Mouse (Mus musculus) spleen, postnatal 14 days (tissue): Measurements from ENCODE around the gene Phc2.

Source experiments
- DNase-seq, 2 experiments: peaks; one replicate each; pipeline ENCODE4 v3.0.0; 2021 to 2022; ENCODE audit warnings: low spot score in 2 of 2

Phc2 gene

DNA sequence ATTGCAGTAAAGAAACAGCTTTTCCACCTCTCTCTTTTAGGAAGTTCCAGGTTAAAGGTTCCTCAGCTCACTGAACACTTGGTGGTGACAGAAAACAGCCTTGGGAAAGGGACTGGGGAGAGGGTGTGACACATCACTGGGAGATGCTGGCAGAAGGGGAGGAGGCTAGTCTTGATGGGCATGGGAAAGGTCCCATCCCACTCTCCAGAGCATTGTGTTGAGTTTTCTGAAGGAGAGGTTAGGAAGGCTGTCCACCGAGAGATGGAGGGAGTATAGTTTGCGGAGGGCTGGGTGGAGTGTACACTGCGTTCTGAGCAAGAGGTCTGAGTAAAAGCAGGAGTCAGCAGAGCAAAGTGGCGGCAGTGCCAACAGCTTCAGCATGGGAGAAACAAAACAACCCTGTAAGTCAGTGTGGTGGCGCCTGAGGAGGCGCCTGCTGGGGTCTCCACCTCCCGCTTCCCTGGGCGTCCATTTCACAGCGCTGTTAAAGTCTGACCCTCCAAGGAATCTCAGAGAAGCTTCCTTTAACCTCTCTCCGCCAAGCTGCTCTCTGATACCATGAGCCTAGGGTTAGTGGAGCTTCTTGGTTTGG, 88.0 kb downstream of the Phc2 start:
- DNase-seq: no peak

GRCm38 (mm10) chr4:128743031-128743626, 88.6 kb downstream of the Phc2 start:
- no peak for DNase-seq

- DNase-seq: no peak
These were observed 90.7 kb downstream of the Phc2 start for GRCm38 (mm10) chr4:128745160-128745559.

DNA sequence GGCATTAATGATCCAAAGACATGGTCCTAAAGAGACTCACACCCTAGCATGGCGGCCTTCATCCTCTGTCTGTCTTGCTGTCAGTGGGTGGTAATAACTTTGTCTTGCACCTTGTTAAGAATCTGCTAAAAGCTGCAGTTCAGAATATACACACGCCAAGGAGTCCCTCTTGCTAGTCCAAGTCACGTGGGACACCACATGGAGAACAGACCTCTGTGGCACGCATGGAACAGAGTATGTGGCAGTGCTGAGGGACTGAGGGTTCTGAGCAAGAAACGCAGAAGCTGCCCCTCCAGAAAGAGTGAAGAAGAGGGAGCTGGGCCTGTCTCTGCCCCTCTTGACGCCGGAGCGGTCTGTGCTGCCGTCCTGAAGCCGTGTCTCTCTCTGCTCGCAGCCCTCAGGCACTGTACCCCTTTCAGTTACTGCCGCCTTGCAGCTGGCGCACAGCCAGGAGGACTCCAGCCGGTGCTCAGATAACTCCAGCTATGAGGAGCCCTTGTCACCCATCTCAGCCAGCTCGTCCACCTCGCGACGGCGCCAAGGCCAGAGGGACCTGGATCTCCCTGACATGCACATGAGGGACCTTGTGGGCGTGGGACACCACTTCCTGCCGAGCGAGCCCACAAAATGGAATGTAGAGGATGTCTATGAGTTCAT, 93.2 kb downstream of the Phc2 start:
- peak in 1 of 2 experiments; percentile 38 for DNase-seq

- DNase-seq: no peak
These were observed 93.8 kb downstream of the Phc2 start for GRCm38 (mm10) chr4:128748309-128748708.

DNA sequence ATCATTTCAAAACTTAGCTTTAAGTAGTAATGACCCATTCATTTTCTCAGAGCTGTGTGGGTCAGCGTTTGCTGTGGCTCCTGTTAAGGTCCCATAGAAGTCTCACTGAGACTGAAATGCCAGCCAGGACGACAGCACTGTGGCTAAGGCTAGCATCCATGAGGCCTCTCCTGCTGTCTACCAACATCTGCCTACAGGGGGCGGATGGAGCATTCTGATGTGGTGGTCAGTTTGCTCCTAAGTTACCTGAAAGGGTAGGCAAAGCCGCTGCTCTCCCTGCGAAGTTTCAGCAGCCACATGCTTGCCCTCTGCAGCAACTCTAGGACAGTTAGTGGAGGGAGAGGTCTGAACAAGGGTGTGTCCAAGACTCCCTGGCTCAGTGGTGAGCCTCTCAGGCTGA, 96.5 kb downstream of the Phc2 start:
- no peak for DNase-seq

DNA sequence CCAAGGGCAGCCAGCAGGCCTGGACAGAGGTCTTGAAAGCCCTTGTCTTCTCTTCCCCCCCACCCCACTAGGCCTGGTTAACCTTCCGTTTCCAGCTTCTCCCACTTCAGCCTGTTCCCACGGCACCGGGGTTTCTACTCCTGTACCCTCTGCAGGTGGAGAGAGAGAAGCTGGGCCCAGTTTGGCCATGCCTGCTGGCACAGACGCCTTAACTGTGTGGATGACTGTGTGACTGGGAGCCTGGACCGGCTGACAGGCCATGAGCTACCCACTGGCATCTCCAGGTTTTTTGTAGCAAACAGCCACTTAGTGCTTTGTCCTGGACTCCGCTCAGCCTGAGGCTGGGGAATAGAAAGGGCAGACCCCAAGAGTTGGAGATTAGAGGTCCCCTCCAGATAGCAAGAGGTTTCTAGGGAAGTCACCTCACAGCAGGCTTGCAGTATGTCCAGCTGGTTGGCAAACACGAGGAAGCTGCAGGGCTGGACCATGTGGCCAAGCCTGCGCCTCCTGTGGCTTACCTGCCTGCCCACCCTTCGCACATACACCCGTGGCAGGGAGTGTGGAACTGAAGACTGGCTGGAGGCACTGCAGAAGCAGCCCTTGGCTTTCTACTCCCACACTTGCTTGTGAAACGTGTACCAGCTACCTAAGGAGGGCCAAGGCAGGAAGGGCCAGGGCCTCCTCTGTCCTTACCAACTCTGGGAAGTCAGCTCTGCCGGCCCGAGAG, 97.7 kb downstream of the Phc2 start:
- DNase-seq: no peak

DNA sequence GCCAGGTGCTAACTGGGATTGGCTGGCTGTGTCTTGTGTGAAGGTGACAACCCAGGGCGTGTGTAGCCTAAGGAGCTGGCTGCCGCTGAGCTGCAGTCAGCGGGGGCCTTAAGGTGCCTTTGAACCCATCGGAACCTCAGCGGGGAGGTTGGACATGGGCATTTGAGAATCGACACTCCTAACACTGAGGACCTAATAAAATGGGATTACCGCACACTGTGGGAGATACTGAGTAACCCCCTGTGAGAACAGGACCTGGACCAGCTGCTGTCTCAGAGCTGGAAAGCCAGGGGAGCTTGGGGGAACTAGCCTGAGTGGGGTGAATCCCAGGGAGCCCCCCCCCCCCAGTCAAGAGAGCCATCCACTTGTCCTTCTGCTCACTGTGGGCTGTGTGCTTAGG, 99.1 kb downstream of the Phc2 start:
- DNase-seq: no peak

DNA sequence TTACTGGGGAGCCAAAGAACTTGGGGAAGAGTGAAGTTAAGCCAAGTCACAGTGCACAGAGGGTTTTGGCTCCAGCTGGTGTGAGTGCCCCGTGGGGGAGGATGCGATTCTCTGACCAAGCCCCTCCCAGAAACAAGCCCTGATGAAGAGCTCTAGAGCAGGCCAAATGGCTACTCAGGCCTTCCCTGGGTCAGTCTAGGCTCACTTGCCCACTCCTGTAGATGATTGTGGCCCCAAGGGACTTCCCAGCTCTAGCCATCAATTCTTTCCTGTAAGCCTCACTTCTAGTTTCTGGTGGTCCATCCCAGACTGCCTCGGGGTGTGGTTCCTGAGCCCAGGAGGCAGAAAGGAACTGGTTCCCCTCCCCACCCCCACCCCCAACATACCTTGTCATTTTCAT, 100.6 kb downstream of the Phc2 start, which contains the start of gene A3galt2:
Gene A3galt2 (plus strand): TSS at position 301 of the 400 bp plus-strand sequence.
- no peak for DNase-seq

DNA sequence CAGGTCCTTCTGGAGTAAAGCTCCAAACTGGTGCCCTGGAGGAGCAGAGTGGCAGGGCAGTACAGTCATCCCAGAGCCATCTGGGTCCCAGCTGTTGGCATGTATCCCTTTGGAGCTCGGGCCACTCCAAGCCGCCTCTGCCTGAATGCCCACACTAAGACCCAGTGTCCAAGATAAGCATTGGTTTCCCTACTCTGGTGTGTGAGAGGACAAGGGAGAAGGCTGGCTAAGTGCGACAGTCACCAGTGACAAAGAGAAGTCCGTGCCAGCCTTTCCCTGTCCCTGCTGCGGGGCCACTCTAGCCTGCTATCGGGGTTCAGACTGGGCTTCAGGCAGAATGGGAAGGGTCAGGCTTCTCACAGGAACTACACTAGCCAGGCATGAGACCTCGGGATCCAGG, 101.4 kb downstream of the Phc2 start:
- DNase-seq: no peak

DNA sequence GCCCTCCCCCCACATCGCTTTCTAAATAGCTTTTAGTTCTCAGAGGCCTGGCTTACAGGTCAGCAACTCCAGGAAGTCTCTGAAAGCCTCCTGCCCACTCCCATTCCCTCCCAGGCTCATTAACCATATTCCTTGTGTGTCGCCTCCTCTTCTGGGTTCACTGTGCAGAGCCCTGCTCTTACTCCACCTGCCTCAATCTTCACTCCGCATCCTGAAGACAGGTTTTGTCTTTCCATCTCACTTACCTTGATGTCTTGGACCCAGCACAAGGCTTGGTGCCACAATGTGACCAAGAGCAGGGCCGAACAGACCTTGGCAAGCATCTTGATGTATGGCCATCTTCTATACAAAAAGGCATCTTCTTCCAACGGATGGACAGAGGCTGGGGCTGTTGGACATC, 104.7 kb downstream of the Phc2 start:
- no peak for DNase-seq

DNA sequence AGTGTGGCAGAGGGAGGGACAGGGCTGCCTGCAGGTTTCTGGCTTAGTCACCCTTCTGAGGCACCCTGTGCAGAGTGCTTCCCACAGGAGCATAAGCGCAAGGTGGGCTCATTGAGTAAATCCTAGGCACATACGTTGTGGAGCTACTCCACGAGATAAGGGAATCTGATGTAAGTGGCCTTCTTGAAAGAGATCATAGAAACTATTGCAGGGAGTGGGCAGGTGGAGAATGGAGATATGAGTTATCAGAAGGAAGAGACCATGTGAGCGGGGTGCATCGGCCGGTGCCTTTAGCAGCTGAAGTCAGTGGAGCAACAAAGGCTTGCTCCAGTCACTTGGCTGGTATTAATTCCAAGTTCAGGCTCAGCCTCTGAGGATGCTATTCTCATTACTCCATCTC, 105.5 kb downstream of the Phc2 start:
- DNase-seq: no peak

DNA sequence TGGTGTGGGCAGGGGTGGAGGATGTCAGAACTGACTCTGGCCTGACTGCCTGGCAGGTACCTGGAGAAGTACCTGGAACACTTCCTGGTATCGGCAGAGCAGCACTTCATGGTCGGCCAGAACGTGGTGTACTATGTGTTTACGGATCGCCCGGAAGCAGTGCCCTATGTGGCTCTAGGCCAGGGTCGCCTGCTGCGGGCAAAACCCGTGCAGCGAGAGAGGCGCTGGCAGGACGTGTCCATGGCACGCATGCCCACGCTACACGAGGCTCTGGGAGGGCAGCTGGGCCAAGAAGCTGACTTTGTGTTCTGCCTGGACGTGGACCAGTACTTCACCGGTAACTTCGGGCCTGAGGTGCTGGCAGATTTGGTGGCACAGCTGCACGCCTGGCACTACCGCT, 112.4 kb downstream of the Phc2 start:
- no peak for DNase-seq

DNA sequence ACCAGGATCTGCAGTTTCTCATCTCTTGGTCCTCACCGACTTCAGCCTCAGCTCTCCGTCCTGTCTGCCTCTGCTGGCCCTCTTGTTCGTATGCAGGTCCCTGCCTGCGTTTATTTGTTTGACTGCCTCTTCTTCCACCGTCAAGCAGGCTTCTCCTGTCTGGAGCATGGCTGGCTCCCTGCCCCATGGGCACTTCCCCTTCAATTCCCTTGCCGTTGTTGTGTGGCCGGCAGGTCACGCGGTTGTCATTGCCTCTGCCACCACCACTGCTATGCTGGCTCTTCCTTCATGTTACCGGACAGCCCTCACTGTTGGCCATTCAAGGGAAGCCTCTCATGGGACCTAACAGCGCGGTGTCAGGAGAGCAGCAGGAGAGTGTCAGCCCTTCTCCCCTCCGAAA, 113.6 kb downstream of the Phc2 start:
- DNase-seq: no peak

DNA sequence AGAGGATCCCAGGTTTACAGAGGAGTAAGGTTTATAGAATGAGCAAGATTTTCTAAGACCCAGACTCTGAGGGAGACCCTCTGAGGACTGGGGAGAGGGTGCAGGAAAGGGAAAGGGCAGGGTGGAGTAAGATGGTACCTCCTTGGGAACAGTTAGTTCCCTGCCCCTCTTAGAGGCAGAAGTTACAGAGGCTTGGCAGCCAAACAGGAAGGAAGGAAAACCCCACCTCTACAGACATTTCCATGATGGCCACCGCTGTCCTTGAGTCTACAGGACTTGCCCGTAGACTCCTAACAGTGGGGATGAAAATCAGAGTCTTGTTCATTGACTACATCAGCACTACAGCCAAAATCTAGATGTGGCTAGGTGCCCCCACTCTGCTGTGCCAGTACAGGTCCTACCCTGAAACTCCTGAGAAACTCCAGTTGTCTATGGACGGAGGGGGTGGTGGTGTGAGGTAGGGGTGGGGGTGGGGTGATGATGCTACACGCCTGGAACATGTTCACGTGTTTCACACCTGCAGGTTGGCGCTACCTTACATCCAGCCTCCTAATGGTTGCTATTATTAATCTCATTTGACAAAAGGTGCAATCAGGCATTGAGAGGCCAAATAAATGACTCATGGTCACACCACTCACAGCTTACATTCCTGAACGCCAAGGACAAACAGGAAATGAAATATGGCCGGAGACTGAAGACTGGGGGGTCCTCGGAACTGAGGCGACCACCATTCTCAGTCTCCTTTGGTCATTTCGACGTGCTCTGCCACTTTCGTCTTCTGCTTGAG, 115.3 kb downstream of the Phc2 start:
- DNase-seq: no peak

- DNase-seq: no peak
These were observed 116.2 kb downstream of the Phc2 start for GRCm38 (mm10) chr4:128770698-128771097.

GRCm38 (mm10) chr4:128773820-128774219, 119.3 kb downstream of the Phc2 start:
- no peak for DNase-seq

- DNase-seq: peak in 1 of 2 experiments; percentile 61
These were observed 120.0 kb downstream of the Phc2 start for GRCm38 (mm10) chr4:128774467-128774866.

DNA sequence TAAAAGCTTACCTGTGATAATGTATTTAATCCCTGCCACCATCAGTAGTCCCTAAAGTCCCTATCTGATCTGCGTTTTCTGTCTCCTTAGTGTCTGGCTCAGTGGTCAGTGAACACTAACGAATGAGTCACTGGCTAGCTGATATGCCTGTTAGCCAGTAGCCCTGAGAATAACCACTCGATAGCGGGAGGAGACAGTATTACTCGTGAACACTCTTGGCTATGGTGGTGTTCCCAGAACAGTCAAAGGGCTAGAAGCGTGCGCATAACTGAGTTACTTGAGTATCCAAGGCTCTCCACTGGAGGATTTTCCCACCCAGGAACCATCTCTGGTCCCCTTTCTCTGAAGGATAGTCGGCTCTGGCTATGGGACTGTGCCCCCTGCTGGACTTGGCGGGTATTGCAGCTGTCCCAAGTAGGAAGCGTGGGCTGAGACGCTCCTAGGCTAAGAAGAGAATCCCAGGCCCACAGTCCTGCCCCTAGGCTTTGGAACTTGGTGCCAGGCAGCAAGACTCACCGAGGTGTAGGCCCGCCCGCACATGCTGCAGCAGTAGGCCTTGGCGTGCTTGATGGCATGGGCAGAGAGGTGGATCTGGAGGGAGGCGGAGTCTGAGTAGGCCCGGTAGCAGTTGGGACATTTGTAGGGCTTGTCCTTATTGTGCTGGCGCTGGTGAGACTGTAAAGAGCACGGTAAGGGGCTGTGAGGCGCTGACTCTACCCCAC, 122.2 kb downstream of the Phc2 start:
- DNase-seq: peak; percentile 50 to 68

- no peak for DNase-seq
These were observed 123.1 kb downstream of the Phc2 start for GRCm38 (mm10) chr4:128777593-128777992.

DNA sequence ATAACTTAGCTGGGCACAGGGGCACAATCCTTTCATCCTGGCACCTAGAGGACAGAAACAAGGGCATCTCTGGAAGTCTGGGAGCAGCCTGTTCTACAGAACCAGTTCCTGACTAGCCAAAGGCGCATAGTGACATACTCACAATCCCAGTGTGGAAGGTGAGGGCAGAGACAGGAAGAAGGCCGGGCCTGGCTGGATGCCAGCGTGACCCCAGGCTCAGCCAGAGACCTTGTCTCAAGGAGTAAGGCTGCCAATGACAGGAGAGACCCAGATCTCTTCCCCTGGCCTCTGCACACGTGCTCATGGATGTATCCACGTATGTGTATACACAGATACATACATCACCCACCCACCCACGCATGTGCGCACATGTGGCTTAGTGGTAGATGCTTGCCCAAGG, 127.5 kb downstream of the Phc2 start:
- DNase-seq: no peak
